Mouse (Mus musculus): ENCODE data around the gene C1qtnf6.

- peak; percentile 92 for TF ChIP-seq CTCF (IDR thresholded peaks at IDR 0.05; ENCODE audit: borderline replicate concordance, insufficient read depth, low read depth, low read length)
- no peak; the same call in 1 of the 2 replicates for TF ChIP-seq POLR2A (IDR thresholded peaks at IDR 0.05; ENCODE audit: borderline replicate concordance, insufficient read depth, low read length)
Measured at GRCm38 (mm10) chr15:78531901-78532469, 769 bp upstream of the C1qtnf6 start.

Data from cerebellum, adult 2 months (tissue).